Mouse (Mus musculus) ovary, adult 18-20 months (tissue): ENCODE measurements around the gene Olfr606.
"Not testable (repeated sequence)": the region's sequence is repeated elsewhere in the genome, so short reads cannot be mapped to it uniquely, and the experiment has no call there.

Experiments
- DNase-seq: peaks from one replicate; pipeline ENCODE4 v3.0.0; 2022; ENCODE audit warnings: low spot score, mixed read lengths

Gene Olfr606

GRCm38 (mm10) chr7:103448746-103449145 lies at the start of gene Olfr606:
Gene Olfr606 (plus strand): TSS chr7:103449046.
- DNase-seq, result no peak

- not testable (repeated sequence) for DNase-seq
Observed at GRCm38 (mm10) chr7:103406521-103407055, 42.3 kb upstream of the Olfr606 start.

- not testable (repeated sequence) for DNase-seq
Observed at GRCm38 (mm10) chr7:103414772-103415171, 34.1 kb upstream of the Olfr606 start, which contains the start of gene Usp17lc. Gene Usp17lc (plus strand): TSS chr7:103415072.

GRCm38 (mm10) chr7:103445339-103445738 lies 3.5 kb upstream of the Olfr606 start, which contains the start of gene Olfr605:
Gene Olfr605 (minus strand): TSS chr7:103445439.
- no peak for DNase-seq

GRCm38 (mm10) chr7:103460590-103460989 lies 11.7 kb downstream of the Olfr606 start:
- no peak for DNase-seq

- no peak for DNase-seq
Observed at GRCm38 (mm10) chr7:103469577-103469976, 20.7 kb downstream of the Olfr606 start, which contains the start of gene Olfr608. Gene Olfr608 (plus strand): TSS chr7:103469877.

- DNase-seq, result not testable (repeated sequence)
Observed at GRCm38 (mm10) chr7:103477106-103477505, 28.3 kb downstream of the Olfr606 start.

- DNase-seq, result no peak
Observed at GRCm38 (mm10) chr7:103497962-103498361, 49.1 kb downstream of the Olfr606 start, which contains the start of gene Olfr609. Gene Olfr609 (minus strand): TSS chr7:103498062.
